8 mouse cellular contexts compared by ENCODE assay signal in genomic region chr11:58168167-58168915, GRCm38 (mm10). TPM values are rescaled to one million over a fixed set of nuclear protein-coding genes. Genes with fewer than 3 reads are reported as not detected.
A peak's percentile ranks its signal among the peaks of the same experiment; 100 is the strongest.
DNase-seq lines count a peak whose midpoint lies in the region; ATAC-seq and TF ChIP-seq lines count a peak whose summit lies in the region.

TSS of gene Gemin5 (minus strand) at chr11:58168539.

- peaks cover 8% of the 10 kb centered on the region for H3K9me3 ChIP-seq in erythroblast, embryonic 14.5 days (ENCODE audit: control insufficient read depth, low read length)
- H3K9me3 ChIP-seq in heart, embryonic 12.5 days (replicated peaks): 0 out of 2 replicates have a peak, but pooled peaks cover 4% of the 10 kb centered on the region
- H3K9me3 ChIP-seq in kidney, postnatal 0 days (replicated peaks; ENCODE audit: low read length): no peaks in the 10 kb centered on the region
- no peaks in the 10 kb centered on the region for H3K9me3 ChIP-seq in liver, embryonic 11.5 days (ENCODE audit: control insufficient read depth, low read length)

- peak; percentile 89 for DNase-seq in CD4-positive, CD25-positive, alpha-beta regulatory T cell, adult 2 months (ENCODE audit: low read depth, low spot score)
- peak; percentile 70 for DNase-seq in brain, embryonic 18.5 days (ENCODE audit: low read depth, low spot score)
- DNase-seq in kidney, postnatal 0 days (ENCODE audit: low spot score): peak; percentile 87
- peak; percentile 86 for DNase-seq in liver, embryonic 11.5 days (ENCODE audit: low spot score)
- peak; percentile 88 to 94 for DNase-seq in spleen, postnatal 4 days (ENCODE audit: low spot score in 2 of 2)

- TF ChIP-seq CTCF in kidney, postnatal 0 days (IDR thresholded peaks at IDR 0.05; ENCODE audit: low read depth): no peak

- 1% methylated on average over 70 of the region's 71 CpGs for WGBS in heart, embryonic 12.5 days
- WGBS in kidney, postnatal 0 days: 1% methylated on average over 71 of the region's 71 CpGs
- 2% methylated on average over 71 of the region's 71 CpGs for whole genome bisulfite sequencing in liver, embryonic 11.5 days

- TF ChIP-seq POLR2A in myocyte (IDR thresholded peaks at IDR 0.05; ENCODE audit: insufficient read length, low read depth): peak; percentile 94

- H3K4me3 ChIP-seq in erythroblast, embryonic 14.5 days (replicated peaks): peak within 1 kb of the TSS; percentile 88
- peak within 1 kb of the TSS; percentile 89 for H3K4me3 ChIP-seq in heart, embryonic 12.5 days
- H3K4me3 ChIP-seq in kidney, postnatal 0 days (replicated peaks; ENCODE audit: low read depth, low read length): peak within 1 kb of the TSS; percentile 80
- peak within 1 kb of the TSS; percentile 84 for H3K4me3 ChIP-seq in liver, embryonic 11.5 days (ENCODE audit: low read depth, low read length)
- H3K4me3 ChIP-seq in myocyte: peak within 1 kb of the TSS; percentile 55

- peaks cover 15% of the 10 kb centered on the region for H3K79me2 ChIP-seq in myocyte (ENCODE audit: control insufficient read depth, insufficient read depth)

- ATAC-seq in heart, embryonic 12.5 days (ENCODE audit: insufficient number of reproducible peaks, low FRiP score): peak; percentile 86
- peak; percentile 80 for ATAC-seq in kidney, postnatal 0 days (replicated peaks; ENCODE audit: low FRiP score, low read depth)
- ATAC-seq in liver, embryonic 11.5 days (replicated peaks; ENCODE audit: low FRiP score): peak; percentile 80

- H3K9ac ChIP-seq in heart, embryonic 12.5 days: peak within 1 kb of the TSS; percentile 87
- H3K9ac ChIP-seq in kidney, postnatal 0 days (ENCODE audit: low read depth, low read length): peak within 1 kb of the TSS; percentile 69
- peak within 1 kb of the TSS; percentile 76 for H3K9ac ChIP-seq in liver, embryonic 11.5 days (ENCODE audit: low read depth, low read length)

- H3K27ac ChIP-seq in heart, embryonic 12.5 days (ENCODE audit: poor library complexity, severe bottlenecking): peak within 1 kb of the TSS; percentile 59
- peak within 1 kb of the TSS; percentile 65 for H3K27ac ChIP-seq in kidney, postnatal 0 days
- H3K27ac ChIP-seq in liver, embryonic 11.5 days (ENCODE audit: low read depth, low read length): peak within 1 kb of the TSS; percentile 76

- peaks cover 42% of the 10 kb centered on the region for H3K36me3 ChIP-seq in erythroblast, embryonic 14.5 days (ENCODE audit: control insufficient read depth)
- H3K36me3 ChIP-seq in heart, embryonic 12.5 days: peaks cover 39% of the 10 kb centered on the region
- H3K36me3 ChIP-seq in kidney, postnatal 0 days (ENCODE audit: insufficient read depth, low read length): peaks cover 10% of the 10 kb centered on the region; the same call in 1 of the 2 replicates
- H3K36me3 ChIP-seq in liver, embryonic 11.5 days (ENCODE audit: control insufficient read depth, insufficient read depth, low read length): peaks cover 33% of the 10 kb centered on the region
- peaks cover 10% of the 10 kb centered on the region for H3K36me3 ChIP-seq in myocyte (ENCODE audit: control insufficient read depth, insufficient read depth)

- H3K4me1 ChIP-seq in erythroblast, embryonic 14.5 days (ENCODE audit: control insufficient read depth): peaks cover 48% of the 10 kb centered on the region
- peaks cover 18% of the 10 kb centered on the region for H3K4me1 ChIP-seq in heart, embryonic 12.5 days (replicated peaks)
- 0 out of 2 replicates have a peak, but pooled peaks cover 3% of the 10 kb centered on the region for H3K4me1 ChIP-seq in kidney, postnatal 0 days (replicated peaks; ENCODE audit: insufficient read depth, low read length)
- peaks cover 10% of the 10 kb centered on the region; the same call in 1 of the 2 replicates for H3K4me1 ChIP-seq in liver, embryonic 11.5 days (replicated peaks; ENCODE audit: control insufficient read depth, insufficient read depth, low read length)

- peak within 1 kb of the TSS; percentile 79 for H3ac ChIP-seq in myocyte (ENCODE audit: control insufficient read depth, insufficient read length)

- H3K4me2 ChIP-seq in heart, embryonic 12.5 days: peak within 1 kb of the TSS; percentile 89
- peak within 1 kb of the TSS; percentile 70 for H3K4me2 ChIP-seq in kidney, postnatal 0 days (ENCODE audit: low read length)
- peak within 1 kb of the TSS; percentile 90 for H3K4me2 ChIP-seq in liver, embryonic 11.5 days
- H3K4me2 ChIP-seq in myocyte (ENCODE audit: low read depth): peak within 1 kb of the TSS; percentile 86

- no peaks in the 10 kb centered on the region for H3K27me3 ChIP-seq in erythroblast, embryonic 14.5 days (ENCODE audit: control insufficient read depth)
- no peaks in the 10 kb centered on the region for H3K27me3 ChIP-seq in heart, embryonic 12.5 days (replicated peaks)
- no peaks in the 10 kb centered on the region for H3K27me3 ChIP-seq in kidney, postnatal 0 days (ENCODE audit: insufficient read depth, low read length)
- H3K27me3 ChIP-seq in liver, embryonic 11.5 days (replicated peaks; ENCODE audit: control insufficient read depth, insufficient read depth, low read length): no peaks in the 10 kb centered on the region
- no peaks in the 10 kb centered on the region for H3K27me3 ChIP-seq in myocyte (ENCODE audit: control insufficient read depth, insufficient read depth, insufficient read length)

TF ChIP-seq in myocyte, 11 proteins besides CTCF, POLR2A, EP300 and RAD21:
- TF ChIP-seq E2F4 (IDR thresholded peaks at IDR 0.05; ENCODE audit: insufficient read depth) (no peak), SRF (IDR thresholded peaks at IDR 0.05; ENCODE audit: control insufficient read depth, insufficient read length, low read depth) (no peak), CEBPB (IDR thresholded peaks at IDR 0.05; ENCODE audit: insufficient read depth, poor library complexity, severe bottlenecking) (no peak), REST (IDR thresholded peaks at IDR 0.05; ENCODE audit: insufficient read depth, insufficient read length) (no peak), MAX (IDR thresholded peaks at IDR 0.05; ENCODE audit: low read depth) (no peak), MYOD1 (IDR thresholded peaks at IDR 0.05; ENCODE audit: control insufficient read depth in 1 of 3, insufficient read length in 2 of 3, low read depth in 2 of 3) (peak in 1 of 3 experiments; percentile 22), MYOG (IDR thresholded peaks at IDR 0.05; ENCODE audit: control insufficient read depth in 1 of 3, insufficient read depth in 1 of 3, insufficient read length in 2 of 3, low read depth in 2 of 3) (peak in 1 of 3 experiments; percentile 12), POLR2AphosphoS2 (IDR thresholded peaks at IDR 0.05; ENCODE audit: insufficient read length, low read depth) (peak; percentile 85), TCF3 (IDR thresholded peaks at IDR 0.05; ENCODE audit: insufficient read length, low read depth) (no peak), USF1 (IDR thresholded peaks at IDR 0.05; ENCODE audit: low read depth) (peak; percentile 1), TCF12 (IDR thresholded peaks at IDR 0.05; ENCODE audit: insufficient read depth, poor library complexity, severe bottlenecking) (no peak)

RNA-seq across cellular contexts. Expression of gene Gemin5, which starts in this region (rescaled TPM):
- polyA plus RNA-seq in erythroblast, embryonic 14.5 days (2012): 0.22 and 0.29 TPM in 2 replicates
- 14.9 and 16.5 TPM in 2 replicates for polyA plus RNA-seq in heart, embryonic 12.5 days (2016; fragmentation: Nextera tagmentation; extraction: Ambion mirVana)
- polyA plus RNA-seq in kidney, postnatal 0 days (2015; fragmentation: Nextera tagmentation; extraction: Ambion mirVana): 10.8 and 11.6 TPM in 2 replicates
- polyA plus RNA-seq in liver, embryonic 11.5 days (2014; fragmentation: Nextera tagmentation; extraction: Ambion mirVana): 36.6 and 41.1 TPM in 2 replicates
- polyA plus RNA-seq in myocyte (2012; fragmentation: generic; extraction: Trizol): 18.7 TPM

Comparison
In these comparisons a context has a peak if more than half of its experiments do, and no peak if none do; other contexts are left out.
1. Peak in every context shown above with its lines: DNase-seq, ATAC-seq, H3K4me3 ChIP-seq and H3K27ac ChIP-seq.